Mouse (Mus musculus) liver, adult (tissue): ENCODE measurements around the gene Olfr1251.
"Not testable (repeated sequence)": the region's sequence is repeated elsewhere in the genome, so short reads cannot be mapped to it uniquely, and the experiment has no call there.

ENCODE experiments used
- GATA4 ChIP-seq: IDR thresholded peaks from 2 replicates; pipeline ENCODE4 v1.6.1; 2014; ENCODE audit warnings: mild to moderate bottlenecking, low read length; ENCODE audit not compliant: insufficient replicate concordance

Olfr1251 gene

GRCm38 (mm10) chr2:89671836-89672235, at the start of gene Olfr1251:
TSS of gene Olfr1251 (minus strand) at chr2:89671936.
- TF ChIP-seq GATA4: no peak

GRCm38 (mm10) chr2:89691980-89692379, 20.2 kb upstream of the Olfr1251 start:
- TF ChIP-seq GATA4: no peak

GRCm38 (mm10) chr2:89661367-89661766, 10.4 kb downstream of the Olfr1251 start, which contains the start of gene Olfr1250:
TSS of gene Olfr1250 (minus strand) at chr2:89661467.
- no peak for TF ChIP-seq GATA4

DNA sequence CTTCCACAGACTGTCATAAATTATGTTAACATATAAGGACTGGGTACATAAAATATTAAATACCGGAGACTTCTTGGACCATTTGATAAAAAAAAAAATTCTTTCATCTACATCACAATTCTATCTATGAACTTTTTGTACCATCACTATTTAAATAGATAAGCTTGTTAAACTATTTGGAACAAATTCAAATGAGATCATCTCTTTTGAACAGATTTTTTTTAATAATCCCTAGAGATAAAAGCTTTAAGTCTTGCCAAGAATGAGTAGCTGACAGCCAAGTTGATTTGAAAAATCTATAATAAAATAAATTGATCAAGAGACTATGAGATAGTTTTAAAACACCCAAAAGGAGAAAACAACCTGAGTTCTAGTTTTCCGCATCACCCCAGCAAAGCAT, 36.9 kb downstream of the Olfr1251 start, which contains the start of gene Olfr1249:
Gene Olfr1249, minus strand, starts transcription at position 101 of the 400 bp plus-strand sequence.
- TF ChIP-seq GATA4: no peak

GRCm38 (mm10) chr2:89618145-89618544, 53.6 kb downstream of the Olfr1251 start, which contains the start of gene Olfr1248:
TSS of gene Olfr1248 (minus strand) at chr2:89618245.
- TF ChIP-seq GATA4: not testable (repeated sequence)
